Mouse (Mus musculus) liver, embryonic 11.5 days (tissue): ENCODE measurements around the gene Spink4. TPM values are rescaled to one million over a fixed set of nuclear protein-coding genes. Genes with fewer than 3 reads are reported as not detected.

Experiments used
- ATAC-seq: fragments of 200-750 bp; cut with Nextera tagmentation; replicated peaks from 2 replicates; pipeline ENCODE4 v1.8.0; 2017; ENCODE audit warnings: moderate number of reproducible peaks, mild to moderate bottlenecking, moderate TSS enrichment, moderate library complexity; ENCODE audit not compliant: low FRiP score
- DNase-seq: peaks from one replicate; pipeline ENCODE4 v3.0.0-alpha.2; 2017; ENCODE audit warnings: low spot score
- H3K27ac ChIP-seq: fragments of 300-500 bp; sonication (generic); 2 replicates; pipeline ENCODE4 v1.5.1; 2014; ENCODE audit warnings: mild to moderate bottlenecking, low read depth, low read length, control low read depth
- H3K27me3 ChIP-seq: fragments of 300-500 bp; sonication (generic); replicated peaks from 2 replicates; pipeline ENCODE4 v1.6.1; 2014; ENCODE audit warnings: low read length, mixed read lengths; ENCODE audit not compliant: control insufficient read depth, insufficient read depth
- H3K36me3 ChIP-seq: fragments of 300-500 bp; sonication (generic); 2 replicates; pipeline ENCODE4 v1.6.1; 2014; ENCODE audit warnings: mild to moderate bottlenecking, low read length, moderate library complexity, mixed read lengths; ENCODE audit not compliant: control insufficient read depth, insufficient read depth
- H3K4me1 ChIP-seq: fragments of 300-500 bp; sonication (generic); replicated peaks from 2 replicates; pipeline ENCODE4 v1.6.1; 2014; ENCODE audit warnings: low read length, mixed read lengths; ENCODE audit not compliant: control insufficient read depth, insufficient read depth
- H3K4me2 ChIP-seq: fragments of 300-500 bp; sonication (generic); 2 replicates; pipeline ENCODE4 v1.6.1; 2014; ENCODE audit warnings: mild to moderate bottlenecking, control low read depth, moderate library complexity
- H3K4me3 ChIP-seq: fragments of 300-500 bp; sonication (generic); 2 replicates; pipeline ENCODE4 v1.5.1; 2014; ENCODE audit warnings: low read depth, low read length, control low read depth
- H3K9ac ChIP-seq: fragments of 300-500 bp; sonication (generic); 2 replicates; pipeline ENCODE4 v1.6.1; 2014; ENCODE audit warnings: low read depth, low read length, control low read depth
- H3K9me3 ChIP-seq: fragments of 300-500 bp; sonication (generic); 2 replicates; pipeline ENCODE4 v1.6.1; 2016; ENCODE audit warnings: low read length, inconsistent platforms, mixed read lengths; ENCODE audit not compliant: control insufficient read depth
- WGBS: fragments of 180-500 bp; shearing (Covaris S2); extraction: QIAGEN DNeasy Blood & Tissue Kit; methylation state at CpG from one replicate; pipeline ENCODE4 v1.1.7; 2014; 5-methylcytosine and 5-hydroxymethylcytosine counted together
- polyA plus RNA-seq: library from polyadenylated mRNA; unstranded; fragments of >200 nt; fragmentation: Nextera tagmentation; extraction: Ambion mirVana; gene quantifications from 2 replicates; pipeline ENCODE4 v1.2.1, GENCODE M21; 2014

Gene Spink4
- polyA plus RNA-seq, 1 experiment from 2014 or later, result not detected

DNA sequence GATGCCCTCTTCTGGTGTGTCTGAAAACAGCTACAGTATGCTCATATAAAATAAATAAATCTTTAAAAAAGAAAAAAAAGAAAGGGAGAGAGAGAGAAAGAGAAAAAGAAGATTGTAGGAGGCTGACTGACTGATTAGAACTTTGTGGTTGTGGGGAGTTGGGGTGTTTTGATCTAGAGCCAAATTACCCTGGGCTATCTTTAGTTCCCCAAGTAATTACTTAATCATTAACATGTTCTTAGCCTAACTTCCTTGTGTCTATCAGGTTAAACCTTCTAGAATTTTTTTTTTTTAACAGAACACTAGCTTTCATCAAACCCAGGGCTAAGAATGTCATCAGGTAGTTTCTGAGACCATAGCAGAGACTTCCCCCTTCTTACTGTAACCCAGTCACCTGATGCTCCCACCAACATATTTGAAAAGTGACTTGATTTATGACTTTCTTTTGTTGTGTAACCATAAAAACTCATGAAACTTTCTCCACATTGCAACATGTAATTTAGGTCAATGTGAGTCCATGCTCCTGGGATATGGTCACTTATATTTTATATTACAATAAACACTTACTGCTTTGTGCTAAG is 5.5 kb upstream of the Spink4 start:
- no peaks in the 10 kb centered on the region for H3K9me3 ChIP-seq
- ATAC-seq (no peak), DNase-seq (no peak)
- H3K4me2 ChIP-seq, result no peak overlapping the region
- no peak overlapping the region for H3K4me3 ChIP-seq
- no peaks in the 10 kb centered on the region for H3K4me1 ChIP-seq
- H3K36me3 ChIP-seq, result no peaks in the 10 kb centered on the region
- H3K27me3 ChIP-seq, result no peaks in the 10 kb centered on the region
- no peak overlapping the region for H3K27ac ChIP-seq
- H3K9ac ChIP-seq, result no peak overlapping the region

GRCm38 (mm10) chr4:40915947-40916346 is 3.9 kb upstream of the Spink4 start:
- Histone ChIP-seq H3K9me3 (no peaks in the 10 kb centered on the region), H3K4me1 (peaks cover 4% of the 10 kb centered on the region; the same call in 1 of the 2 replicates), H3K4me2 (no peak overlapping the region), H3K36me3 (no peaks in the 10 kb centered on the region), H3K4me3 (no peak overlapping the region), H3K27me3 (0 out of 2 replicates have a peak, but pooled peaks cover under 1% of the 10 kb centered on the region), H3K27ac (no peak overlapping the region), H3K9ac (no peak overlapping the region)
- no peak for DNase-seq
- WGBS, result 74% methylated on average over 5 of the region's 5 CpGs
- no peak for ATAC-seq

GRCm38 (mm10) chr4:40916592-40917155 is 3.2 kb upstream of the Spink4 start:
- 87% methylated on average over 7 of the region's 7 CpGs for WGBS
- Histone ChIP-seq H3K36me3 (no peaks in the 10 kb centered on the region), H3K27ac (no peak overlapping the region), H3K4me3 (no peak overlapping the region), H3K4me1 (peaks cover 4% of the 10 kb centered on the region; the same call in 1 of the 2 replicates), H3K9me3 (no peaks in the 10 kb centered on the region), H3K4me2 (no peak overlapping the region), H3K9ac (no peak overlapping the region), H3K27me3 (0 out of 2 replicates have a peak, but pooled peaks cover 2% of the 10 kb centered on the region)
- no peak for DNase-seq
- ATAC-seq, result no peak

- Histone ChIP-seq H3K9me3 (no peaks in the 10 kb centered on the region), H3K27ac (no peak overlapping the region), H3K4me2 (no peak overlapping the region), H3K4me1 (peaks cover 4% of the 10 kb centered on the region; the same call in 1 of the 2 replicates), H3K9ac (no peak overlapping the region), H3K4me3 (no peak overlapping the region), H3K27me3 (0 out of 2 replicates have a peak, but pooled peaks cover 2% of the 10 kb centered on the region), H3K36me3 (no peaks in the 10 kb centered on the region)
- DNase-seq, result no peak
- WGBS, result 72% methylated on average over 2 of the region's 2 CpGs
- no peak for ATAC-seq
Measured at GRCm38 (mm10) chr4:40920576-40920975, 724 bp downstream of the Spink4 start.

DNA sequence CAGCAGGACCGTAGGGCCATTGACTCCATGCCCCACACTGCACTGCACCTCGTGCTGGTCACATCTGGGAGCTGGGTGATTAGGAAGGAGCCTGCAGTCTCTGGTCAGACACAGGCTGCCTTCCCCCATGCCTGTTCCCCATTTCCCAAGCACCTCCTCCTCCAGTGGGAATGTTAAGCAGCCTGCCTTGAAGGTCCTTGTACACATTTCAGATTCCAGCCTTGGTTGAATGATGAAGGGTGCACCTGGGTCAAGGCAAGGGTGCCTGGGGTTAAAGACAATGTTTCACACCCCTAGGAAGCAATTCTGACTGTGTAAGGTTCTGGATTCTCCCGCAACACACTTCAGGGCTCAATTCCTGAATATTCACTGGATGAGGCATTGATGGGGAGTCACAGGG is 1.4 kb downstream of the Spink4 start:
- no peaks in the 10 kb centered on the region for H3K9me3 ChIP-seq
- 54% methylated on average over 3 of the region's 3 CpGs for WGBS

GRCm38 (mm10) chr4:40923087-40923651 is 3.3 kb downstream of the Spink4 start:
- no peaks in the 10 kb centered on the region for H3K36me3 ChIP-seq
- 0 out of 2 replicates have a peak, but pooled peaks cover 2% of the 10 kb centered on the region for H3K27me3 ChIP-seq
- ATAC-seq, result no peak
- H3K4me1 ChIP-seq, result peaks cover 4% of the 10 kb centered on the region; the same call in 1 of the 2 replicates
- no peak overlapping the region for H3K4me3 ChIP-seq
- H3K4me2 ChIP-seq, result no peak overlapping the region
- 76% methylated on average over 6 of the region's 6 CpGs for WGBS
- no peak overlapping the region for H3K9ac ChIP-seq
- H3K27ac ChIP-seq, result no peak overlapping the region
- DNase-seq, result no peak
- no peaks in the 10 kb centered on the region for H3K9me3 ChIP-seq

More for the DNA sequence above, 1.4 kb downstream of the Spink4 start:
- Histone ChIP-seq H3K4me1 (peaks cover 4% of the 10 kb centered on the region; the same call in 1 of the 2 replicates), H3K36me3 (no peaks in the 10 kb centered on the region), H3K9ac (no peak overlapping the region), H3K4me3 (no peak overlapping the region), H3K27ac (no peak overlapping the region), H3K4me2 (no peak overlapping the region), H3K27me3 (0 out of 2 replicates have a peak, but pooled peaks cover 2% of the 10 kb centered on the region)
- DNase-seq, result no peak
- no peak for ATAC-seq

DNA sequence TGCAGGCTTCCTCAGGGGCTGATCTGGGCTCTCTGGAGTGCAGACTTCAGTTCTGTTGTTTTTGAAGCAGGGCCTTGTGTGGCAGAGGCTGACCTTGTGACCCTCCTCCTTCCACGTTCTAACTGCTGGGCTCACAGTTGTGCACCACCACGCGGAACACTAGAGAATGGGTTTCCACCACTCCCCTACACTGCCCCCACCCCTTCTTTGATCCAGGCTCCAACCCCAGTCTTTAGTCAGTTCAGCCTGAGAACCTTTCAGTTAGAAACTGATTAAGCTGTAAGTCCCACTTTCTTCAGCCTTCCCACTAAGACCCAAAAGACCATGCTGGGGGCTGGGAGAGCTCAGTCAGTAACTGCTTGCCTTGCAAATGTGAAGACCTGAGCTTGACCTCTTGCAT is 5.7 kb downstream of the Spink4 start:
- Histone ChIP-seq H3K9ac (no peak overlapping the region), H3K4me2 (no peak overlapping the region), H3K4me1 (no peaks in the 10 kb centered on the region), H3K36me3 (no peaks in the 10 kb centered on the region), H3K9me3 (no peaks in the 10 kb centered on the region), H3K27ac (no peak overlapping the region), H3K27me3 (0 out of 2 replicates have a peak, but pooled peaks cover 2% of the 10 kb centered on the region), H3K4me3 (no peak overlapping the region)
- 70% methylated on average over 3 of the region's 3 CpGs for WGBS
- ATAC-seq (no peak), DNase-seq (no peak)

DNA sequence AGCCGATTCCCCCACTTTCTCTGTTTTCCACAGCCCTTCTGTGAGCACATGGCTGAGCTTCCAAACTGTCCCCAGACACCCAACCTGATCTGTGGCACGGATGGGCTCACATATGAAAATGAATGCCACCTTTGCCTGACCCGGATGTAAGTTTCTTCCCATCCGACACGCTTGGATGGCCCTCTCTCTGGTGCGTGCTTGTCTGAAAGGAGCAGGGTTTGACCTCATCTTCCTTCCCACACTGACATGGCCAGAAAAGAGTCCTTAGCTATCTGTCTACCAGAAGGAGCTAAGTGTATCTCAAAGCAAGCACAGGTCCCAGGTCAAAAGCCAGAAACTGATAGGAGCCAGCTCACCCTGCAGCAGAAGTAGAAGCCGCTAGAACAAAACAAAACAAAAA is 9.2 kb downstream of the Spink4 start:
- ATAC-seq, result no peak
- Histone ChIP-seq H3K36me3 (no peaks in the 10 kb centered on the region; the same call in 1 of the 2 replicates), H3K27ac (no peak overlapping the region), H3K4me2 (no peak overlapping the region), H3K4me1 (no peaks in the 10 kb centered on the region), H3K9ac (no peak overlapping the region), H3K27me3 (no peaks in the 10 kb centered on the region), H3K4me3 (no peak overlapping the region), H3K9me3 (no peaks in the 10 kb centered on the region)
- no peak for DNase-seq
- 84% methylated on average over 7 of the region's 7 CpGs for WGBS

DNA sequence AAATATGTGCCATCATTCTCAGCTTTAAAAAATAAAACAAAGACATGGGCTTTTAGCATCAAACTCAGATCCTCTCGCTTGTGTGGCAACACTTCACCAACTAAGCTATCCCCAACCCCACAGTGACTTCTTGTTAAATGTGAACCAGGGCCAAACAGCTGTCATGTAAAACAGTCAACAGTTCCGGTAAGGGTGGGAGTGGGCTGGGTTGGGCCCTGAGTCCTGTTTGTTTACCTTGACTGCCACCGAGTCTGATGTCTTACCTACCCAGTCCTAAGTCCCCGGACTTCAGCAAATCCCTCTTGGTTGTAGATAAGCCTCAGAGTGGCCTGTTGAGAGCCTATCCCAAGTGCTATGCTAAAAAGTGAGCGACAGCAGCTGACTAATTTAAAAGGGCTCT is 13.8 kb downstream of the Spink4 start:
- ATAC-seq (no peak), DNase-seq (no peak)
- Histone ChIP-seq H3K4me2 (no peak overlapping the region), H3K27ac (no peak overlapping the region), H3K9ac (no peak overlapping the region), H3K4me3 (no peak overlapping the region), H3K9me3 (no peaks in the 10 kb centered on the region), H3K27me3 (no peaks in the 10 kb centered on the region), H3K4me1 (no peaks in the 10 kb centered on the region), H3K36me3 (peaks cover 26% of the 10 kb centered on the region)
- WGBS, result 80% methylated on average over 5 of the region's 5 CpGs
